Mouse (Mus musculus) limb, embryonic 13.5 days (tissue): ENCODE measurements around the gene Ccnt1. TPM values are rescaled to one million over a fixed set of nuclear protein-coding genes. Genes with fewer than 3 reads are reported as not detected.
A peak's percentile ranks its signal among the peaks of the same experiment; 100 is the strongest.
"Not testable (repeated sequence)": the region's sequence is repeated elsewhere in the genome, so short reads cannot be mapped to it uniquely, and the experiment has no call there.

Experiments used
- ATAC-seq: fragments of 200-750 bp; cut with Nextera tagmentation; 2 replicates; pipeline ENCODE4 v1.8.0; 2017; ENCODE audit warnings: low read depth, moderate number of reproducible peaks, moderate TSS enrichment; ENCODE audit not compliant: low FRiP score
- H3K27ac ChIP-seq: fragments of 300-500 bp; sonication (generic); 2 replicates; pipeline ENCODE4 v1.5.1; 2015; ENCODE audit warnings: inconsistent platforms, mild to moderate bottlenecking, moderate library complexity
- H3K27me3 ChIP-seq: fragments of 300-500 bp; sonication (generic); 2 replicates; pipeline ENCODE4 v1.6.1; 2015; ENCODE audit warnings: mild to moderate bottlenecking, inconsistent platforms
- H3K36me3 ChIP-seq: fragments of 300-500 bp; sonication (generic); 2 replicates; pipeline ENCODE4 v1.6.1; 2015; ENCODE audit warnings: inconsistent platforms, mild to moderate bottlenecking, moderate library complexity
- H3K4me1 ChIP-seq: fragments of 300-500 bp; sonication (generic); 2 replicates; pipeline ENCODE4 v1.6.1; 2015; ENCODE audit warnings: inconsistent platforms
- H3K4me2 ChIP-seq: fragments of 300-500 bp; sonication (generic); replicated peaks from 2 replicates; pipeline ENCODE4 v1.6.1; 2015; ENCODE audit warnings: inconsistent platforms, mild to moderate bottlenecking, moderate library complexity
- H3K4me3 ChIP-seq: fragments of 300-500 bp; sonication (generic); 2 replicates; pipeline ENCODE4 v1.5.1; 2015; ENCODE audit warnings: moderate library complexity, mild to moderate bottlenecking, inconsistent platforms
- H3K9ac ChIP-seq: fragments of 300-500 bp; sonication (generic); 2 replicates; pipeline ENCODE4 v1.6.1; 2015; ENCODE audit warnings: mild to moderate bottlenecking, inconsistent platforms
- H3K9me3 ChIP-seq: fragments of 300-500 bp; sonication (generic); 2 replicates; pipeline ENCODE4 v1.6.1; 2016; ENCODE audit warnings: inconsistent platforms
- WGBS: fragments of 180-500 bp; shearing (Covaris S2); methylation state at CpG from one replicate; pipeline ENCODE4 v1.1.7; 2015; 5-methylcytosine and 5-hydroxymethylcytosine counted together
- polyA plus RNA-seq: library from polyadenylated mRNA; unstranded; fragments of >200 nt; fragmentation: Nextera tagmentation; extraction: Ambion mirVana; gene quantifications from 2 replicates; pipeline ENCODE4 v1.2.1, GENCODE M21; 2015

Gene Ccnt1
- polyA plus RNA-seq, 1 experiment from 2014 or later: 62.1 TPM

GRCm38 (mm10) chr15:98589640-98590336 is 19.1 kb upstream of the Ccnt1 start:
- H3K9me3 ChIP-seq: no peaks in the 10 kb centered on the region
- no peak overlapping the region for H3K4me2 ChIP-seq
- H3K4me3 ChIP-seq: no peak overlapping the region
- no peaks in the 10 kb centered on the region for H3K4me1 ChIP-seq
- H3K27ac ChIP-seq: no peak overlapping the region
- no peaks in the 10 kb centered on the region for H3K27me3 ChIP-seq
- ATAC-seq: no peak
- WGBS: 58% methylated on average over 7 of the region's 7 CpGs
- no peak overlapping the region for H3K9ac ChIP-seq
- peaks cover 63% of the 10 kb centered on the region for H3K36me3 ChIP-seq

- no peak overlapping the region for H3K27ac ChIP-seq
- no peaks in the 10 kb centered on the region for H3K9me3 ChIP-seq
- peaks cover 43% of the 10 kb centered on the region for H3K36me3 ChIP-seq
- H3K27me3 ChIP-seq: no peaks in the 10 kb centered on the region
- WGBS: 86% methylated on average over 11 of the region's 11 CpGs
- H3K4me2 ChIP-seq: no peak overlapping the region
- no peak for ATAC-seq
- no peak overlapping the region for H3K9ac ChIP-seq
- no peaks in the 10 kb centered on the region for H3K4me1 ChIP-seq
- H3K4me3 ChIP-seq: no peak overlapping the region
Measured at GRCm38 (mm10) chr15:98587751-98588150, 17.0 kb upstream of the Ccnt1 start.

- not testable (repeated sequence) for H3K9ac ChIP-seq, H3K4me2 ChIP-seq, H3K9me3 ChIP-seq, H3K4me3 ChIP-seq, H3K27ac ChIP-seq, H3K27me3 ChIP-seq, ATAC-seq, H3K4me1 ChIP-seq
- H3K36me3 ChIP-seq: peaks cover 27% of the 10 kb centered on the region
- 73% methylated on average over 9 of the region's 9 CpGs for WGBS
Measured at GRCm38 (mm10) chr15:98586141-98586540, 15.4 kb upstream of the Ccnt1 start.

GRCm38 (mm10) chr15:98585421-98585820 is 14.7 kb upstream of the Ccnt1 start:
- no peak for ATAC-seq
- Histone ChIP-seq H3K4me2 (no peak overlapping the region), H3K27ac (no peak overlapping the region)

GRCm38 (mm10) chr15:98582996-98583395 is 12.3 kb upstream of the Ccnt1 start:
- no peaks in the 10 kb centered on the region for H3K9me3 ChIP-seq
- no peaks in the 10 kb centered on the region for H3K4me1 ChIP-seq
- H3K36me3 ChIP-seq: no peaks in the 10 kb centered on the region
- 73% methylated on average over 8 of the region's 8 CpGs for WGBS
- H3K27ac ChIP-seq: no peak overlapping the region
- no peaks in the 10 kb centered on the region for H3K27me3 ChIP-seq
- H3K4me3 ChIP-seq: no peak overlapping the region
- H3K4me2 ChIP-seq: no peak overlapping the region
- H3K9ac ChIP-seq: peak overlapping the region; percentile 31; the same call in 1 of the 2 replicates
- ATAC-seq: no peak

More at GRCm38 (mm10) chr15:98585421-98585820, 14.7 kb upstream of the Ccnt1 start:
- Histone ChIP-seq H3K4me1 (no peaks in the 10 kb centered on the region), H3K9ac (no peak overlapping the region), H3K27me3 (no peaks in the 10 kb centered on the region), H3K36me3 (peaks cover 20% of the 10 kb centered on the region), H3K9me3 (no peaks in the 10 kb centered on the region), H3K4me3 (no peak overlapping the region)
- WGBS: 30% methylated on average over 7 of the region's 7 CpGs

GRCm38 (mm10) chr15:98582410-98582809 is 11.7 kb upstream of the Ccnt1 start:
- ATAC-seq: no peak
- WGBS: 74% methylated on average over 8 of the region's 8 CpGs
- no peaks in the 10 kb centered on the region for H3K36me3 ChIP-seq

GRCm38 (mm10) chr15:98579795-98580464 is 9.2 kb upstream of the Ccnt1 start:
- Histone ChIP-seq H3K9ac (no peak overlapping the region), H3K4me2 (no peak overlapping the region), H3K27ac (no peak overlapping the region), H3K9me3 (no peaks in the 10 kb centered on the region), H3K27me3 (no peaks in the 10 kb centered on the region), H3K4me1 (no peaks in the 10 kb centered on the region), H3K4me3 (no peak overlapping the region), H3K36me3 (no peaks in the 10 kb centered on the region)
- ATAC-seq: peak; percentile 59
- WGBS: 34% methylated on average over 5 of the region's 5 CpGs

More at GRCm38 (mm10) chr15:98582410-98582809, 11.7 kb upstream of the Ccnt1 start:
- Histone ChIP-seq H3K9me3 (no peaks in the 10 kb centered on the region), H3K4me2 (no peak overlapping the region), H3K27ac (no peak overlapping the region), H3K9ac (peak overlapping the region; percentile 31; the same call in 1 of the 2 replicates), H3K4me3 (no peak overlapping the region), H3K27me3 (no peaks in the 10 kb centered on the region), H3K4me1 (no peaks in the 10 kb centered on the region)

- Histone ChIP-seq H3K27me3 (no peaks in the 10 kb centered on the region), H3K36me3 (no peaks in the 10 kb centered on the region), H3K9ac (no peak overlapping the region), H3K4me2 (no peak overlapping the region), H3K27ac (no peak overlapping the region), H3K4me1 (no peaks in the 10 kb centered on the region), H3K9me3 (no peaks in the 10 kb centered on the region), H3K4me3 (no peak overlapping the region)
- WGBS: 93% methylated on average over 2 of the region's 2 CpGs
- no peak for ATAC-seq
Measured at GRCm38 (mm10) chr15:98579310-98579709, 8.6 kb upstream of the Ccnt1 start.

GRCm38 (mm10) chr15:98573293-98573692 is 2.6 kb upstream of the Ccnt1 start:
- H3K9ac ChIP-seq: no peak overlapping the region
- no peak for ATAC-seq
- H3K27ac ChIP-seq: no peak overlapping the region
- no peaks in the 10 kb centered on the region for H3K36me3 ChIP-seq
- WGBS: 76% methylated on average over 4 of the region's 4 CpGs
- no peaks in the 10 kb centered on the region for H3K27me3 ChIP-seq
- no peak overlapping the region for H3K4me2 ChIP-seq
- H3K9me3 ChIP-seq: no peaks in the 10 kb centered on the region
- H3K4me3 ChIP-seq: no peak overlapping the region
- H3K4me1 ChIP-seq: peaks cover 7% of the 10 kb centered on the region

GRCm38 (mm10) chr15:98569795-98570365 is 843 bp downstream of the Ccnt1 start:
- no peak for ATAC-seq
- H3K9ac ChIP-seq: no peak overlapping the region
- 85% methylated on average over 4 of the region's 4 CpGs for WGBS

GRCm38 (mm10) chr15:98569216-98569615 is 1.5 kb downstream of the Ccnt1 start:
- 67% methylated on average over 7 of the region's 7 CpGs for WGBS
- Histone ChIP-seq H3K27ac (no peak overlapping the region), H3K4me3 (peak overlapping the region; percentile 93), H3K9ac (peak overlapping the region; percentile 91), H3K4me1 (peaks cover 26% of the 10 kb centered on the region), H3K9me3 (no peaks in the 10 kb centered on the region), H3K27me3 (no peaks in the 10 kb centered on the region), H3K36me3 (no peaks in the 10 kb centered on the region; the same call in 1 of the 2 replicates), H3K4me2 (peak overlapping the region; percentile 88)
- ATAC-seq: no peak

More at GRCm38 (mm10) chr15:98569795-98570365, 843 bp downstream of the Ccnt1 start:
- no peaks in the 10 kb centered on the region for H3K27me3 ChIP-seq
- no peak overlapping the region for H3K27ac ChIP-seq
- H3K4me3 ChIP-seq: no peak overlapping the region
- H3K36me3 ChIP-seq: no peaks in the 10 kb centered on the region; the same call in 1 of the 2 replicates
- no peaks in the 10 kb centered on the region for H3K9me3 ChIP-seq
- H3K4me1 ChIP-seq: peaks cover 23% of the 10 kb centered on the region
- H3K4me2 ChIP-seq: no peak overlapping the region
